Mouse (Mus musculus) liver, postnatal 0 days (tissue): ENCODE results near the gene Odf2.

Source experiments
- CTCF ChIP-seq: sonication (generic); IDR thresholded peaks from 2 replicates; pipeline ENCODE4 v1.5.1; 2016; ENCODE audit warnings: antibody characterized with exemption, low read depth
- EP300 ChIP-seq: IDR thresholded peaks from 2 replicates; pipeline ENCODE4 v1.6.1; 2016; ENCODE audit warnings: antibody characterized with exemption, low read depth, mild to moderate bottlenecking

- TF ChIP-seq CTCF: no peak
- TF ChIP-seq EP300: no peak
Measured at GRCm38 (mm10) chr2:29855585-29856210, 33.3 kb upstream of the Odf2 start.
